Mouse (Mus musculus) brain, adult 10 weeks (tissue): ENCODE data around the gene Cdnf. TPM values are rescaled to one million over a fixed set of nuclear protein-coding genes. Genes with fewer than 3 reads are reported as not detected.

Experiments
- polyA plus RNA-seq: library from polyadenylated mRNA; stranded (reverse); fragments of 350-450 nt; fragmentation: Illumina TruSeq; extraction: RNeasy Lipid Tissue Mini Kit (QIAGEN cat#74804); gene quantifications from one replicate; pipeline ENCODE4 v1.2.3, GENCODE M21; 2015; ENCODE audit warnings: low read depth, low replicate concordance

The Cdnf gene
- polyA plus RNA-seq: 1.1 TPM

GRCm38 (mm10) chr2:3512552-3513454, at the start of gene Cdnf, which contains the start of the genes Gm45902 and Hspa14:
Gene Cdnf (plus strand): TSS chr2:3513030.
Gene Gm45902 (minus strand): TSS chr2:3512790.
Gene Hspa14 (minus strand): TSS chr2:3512814.

GRCm38 (mm10) chr2:3474861-3475283, 38.0 kb upstream of the Cdnf start, which contains the start of gene Suv39h2:
Gene Suv39h2 (minus strand): TSS chr2:3475031.

GRCm38 (mm10) chr2:3570186-3570585, 57.4 kb downstream of the Cdnf start, which contains the start of gene Fam107b:
Gene Fam107b (plus strand): TSS chr2:3570488.

Other genes starting within 250 kb of the Cdnf start
- 74.0 TPM for gene Nmt2, start 228.8 kb upstream of the Cdnf start, polyA plus RNA-seq
- 15.9 TPM for gene Rpp38, start 180.4 kb upstream of the Cdnf start, polyA plus RNA-seq
- gene Acbd7, start 176.9 kb upstream of the Cdnf start, polyA plus RNA-seq: 1.5 TPM
- not detected for gene Olah, start 115.8 kb upstream of the Cdnf start, polyA plus RNA-seq
- 9.0 TPM for gene Meig1, start 90.4 kb upstream of the Cdnf start, polyA plus RNA-seq
- 7.9 TPM for gene Dclre1c, start 88.9 kb upstream of the Cdnf start, polyA plus RNA-seq
- gene Suv39h2, start 38.0 kb upstream of the Cdnf start, polyA plus RNA-seq: 3.5 TPM
- gene Gm45902, start 240 bp upstream of the Cdnf start, polyA plus RNA-seq: 2.7 TPM
- gene Hspa14, start 216 bp upstream of the Cdnf start, polyA plus RNA-seq: 40.9 TPM
- gene Fam107b, start 57.5 kb downstream of the Cdnf start, polyA plus RNA-seq: 9.2 TPM